Mouse (Mus musculus) cerebellum, postnatal 25 days (tissue): ENCODE data around the gene Sardh.

Experiments used
- DNase-seq, 2 experiments: peaks; one replicate each; pipeline ENCODE4 v3.0.0; 2021; ENCODE audit warnings: mixed read lengths in 2 of 2

Sardh gene

DNA sequence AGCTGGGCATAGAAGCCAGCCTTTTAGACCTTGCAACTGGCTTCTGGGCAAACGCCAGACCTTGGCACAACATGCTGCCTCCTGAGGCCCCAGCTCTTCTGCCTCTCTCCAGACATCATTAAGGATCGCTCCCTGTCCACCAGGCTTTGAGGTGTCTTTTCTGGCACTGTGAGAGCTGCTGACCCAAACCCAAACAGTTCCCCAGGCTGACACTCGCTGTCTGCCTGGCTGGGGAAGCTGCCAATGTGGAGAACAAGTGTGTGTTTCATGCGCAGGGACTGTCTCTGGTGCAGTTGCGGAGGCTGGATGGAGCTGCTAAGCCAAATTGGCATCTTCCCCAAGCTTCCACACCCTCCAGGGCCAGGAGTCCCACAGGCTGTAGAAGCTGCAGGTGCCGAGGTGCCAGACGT lies 25.1 kb downstream of the Sardh start:
- DNase-seq, result peak; percentile 71 to 74

- DNase-seq, result no peak
These were observed 29.6 kb downstream of the Sardh start for GRCm38 (mm10) chr2:27218569-27218968.

GRCm38 (mm10) chr2:27218121-27218544 lies 30.0 kb downstream of the Sardh start:
- DNase-seq, result no peak

- DNase-seq, result no peak
These were observed 32.6 kb downstream of the Sardh start for GRCm38 (mm10) chr2:27215537-27215936.

GRCm38 (mm10) chr2:27211966-27212893 lies 35.9 kb downstream of the Sardh start:
- peak; percentile 82 for DNase-seq

DNA sequence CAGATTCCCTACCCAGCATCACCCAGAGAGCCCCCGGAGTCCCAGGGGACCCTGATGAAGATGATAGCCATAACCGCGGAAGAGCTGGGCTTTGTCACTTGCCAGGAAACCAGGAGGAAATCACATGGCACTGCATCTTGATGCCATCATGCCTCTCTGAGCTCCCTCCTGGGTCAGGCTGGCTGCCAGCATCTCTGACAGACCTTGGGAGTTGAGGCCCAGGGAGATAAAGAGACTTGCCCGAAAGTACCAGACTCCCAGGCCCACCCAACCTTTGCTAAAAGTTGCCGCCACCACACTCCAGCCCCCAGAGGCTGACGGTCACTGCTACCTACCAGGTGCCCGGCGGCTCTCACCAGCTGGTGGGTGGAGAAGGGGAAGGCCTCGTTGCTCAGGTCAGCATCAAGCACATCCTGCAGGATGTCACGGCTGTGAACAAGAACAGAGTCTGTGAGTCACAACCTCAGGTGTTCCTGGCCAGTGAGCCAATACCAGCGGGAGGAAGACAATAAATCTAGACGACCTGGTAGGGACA lies 37.4 kb downstream of the Sardh start:
- peak; percentile 70 to 78 for DNase-seq

DNA sequence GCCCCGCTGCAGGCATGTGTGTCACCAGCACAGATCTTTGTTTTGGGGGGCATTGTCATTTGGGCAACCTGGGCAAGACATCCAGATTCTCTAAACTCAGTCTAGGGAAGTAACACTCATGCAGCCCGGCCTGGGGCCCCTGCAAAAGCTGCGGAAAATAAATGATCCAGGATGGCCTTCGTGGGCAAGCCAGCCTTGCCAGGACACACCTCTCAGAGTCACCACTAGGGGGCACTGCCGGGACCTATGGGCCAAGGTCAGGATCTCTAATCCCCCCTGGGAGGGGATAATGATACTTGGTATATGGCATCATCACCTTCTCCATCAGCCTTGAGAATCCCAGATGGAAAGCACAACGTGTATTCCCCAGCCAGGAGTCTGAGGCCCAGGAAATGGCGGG lies 37.9 kb downstream of the Sardh start:
- DNase-seq, result peak; percentile 59 to 73

DNA sequence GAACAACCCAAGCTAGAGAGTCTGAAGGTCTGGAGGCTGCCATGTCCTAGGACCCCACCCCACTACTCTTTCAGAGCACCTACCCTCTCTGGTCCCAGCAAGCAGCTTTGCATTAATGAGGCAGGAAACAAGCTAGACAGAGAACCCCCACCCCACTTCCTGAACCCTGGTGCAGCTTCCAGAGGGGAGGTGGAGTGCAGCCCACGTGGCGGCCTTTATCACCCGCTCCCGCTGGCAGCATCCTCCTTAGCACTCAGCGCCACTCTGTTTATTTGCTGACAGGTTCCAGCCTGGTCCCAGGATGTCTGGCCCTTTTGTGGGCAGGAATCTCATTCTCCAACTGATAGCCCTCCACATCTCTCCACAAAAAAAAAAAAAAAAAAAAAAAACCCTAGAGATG lies 38.3 kb downstream of the Sardh start:
- no peak for DNase-seq

DNA sequence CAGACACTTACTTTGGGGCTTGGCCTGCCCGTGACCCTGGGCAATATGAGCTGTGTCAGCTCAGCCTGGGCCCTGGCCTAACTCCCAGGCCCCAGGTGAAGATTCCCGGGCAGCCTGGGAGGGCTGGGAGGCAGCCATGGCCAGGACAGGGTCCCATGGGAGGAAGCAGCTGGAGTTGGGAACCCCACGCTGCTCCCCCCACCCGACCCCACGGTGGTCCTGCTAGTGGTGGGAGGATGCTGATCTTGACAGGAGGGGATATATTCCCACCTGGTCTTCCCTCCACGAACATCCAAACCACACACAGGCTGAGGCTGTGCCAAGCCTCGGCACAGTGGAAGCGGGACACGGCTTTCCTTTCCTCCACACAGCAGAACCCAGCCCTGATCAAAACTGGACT lies 38.8 kb downstream of the Sardh start:
- no peak for DNase-seq

DNA sequence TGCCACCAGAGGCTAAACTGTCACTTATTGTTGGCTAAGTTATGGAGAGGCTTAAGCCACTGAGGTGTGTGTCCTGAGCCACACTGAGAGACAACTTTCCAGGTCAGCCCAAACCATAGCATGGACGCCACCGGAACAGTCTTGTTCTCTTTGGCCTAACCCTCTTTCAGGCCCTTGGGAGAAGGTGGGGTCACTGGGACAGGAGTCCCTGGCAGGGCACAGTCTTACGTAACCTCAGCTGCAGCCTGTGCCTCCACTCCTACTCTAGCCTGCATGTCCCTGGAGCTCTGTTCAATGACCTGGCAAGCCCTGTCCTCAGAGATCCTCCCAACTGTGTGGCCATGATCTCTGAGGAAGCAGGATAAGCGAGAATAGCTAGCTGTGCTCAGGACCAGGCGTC lies 41.0 kb downstream of the Sardh start:
- no peak for DNase-seq

GRCm38 (mm10) chr2:27206128-27206797 lies 41.9 kb downstream of the Sardh start:
- DNase-seq, result peak; percentile 28 to 30

DNA sequence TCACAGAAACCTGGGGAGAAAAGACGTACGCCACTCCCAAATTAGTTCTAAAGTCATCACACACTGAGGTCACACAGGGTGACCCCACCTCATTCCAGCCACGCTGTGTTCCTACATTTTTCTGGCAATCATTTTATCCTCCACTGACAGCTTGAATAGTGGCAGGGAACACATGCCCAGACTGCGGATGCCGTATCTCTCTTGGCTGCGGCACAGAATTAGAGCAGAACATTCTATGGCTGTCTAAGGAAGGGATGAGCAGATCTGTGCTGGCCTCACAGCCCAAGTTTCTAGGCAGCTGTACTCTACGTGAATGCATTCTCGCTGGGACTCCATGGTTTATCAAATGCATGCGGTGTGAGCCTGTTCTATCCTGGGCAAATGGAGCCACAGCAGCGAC lies 42.5 kb downstream of the Sardh start:
- DNase-seq, result peak; percentile 42 to 55

- no peak for DNase-seq
These were observed 47.6 kb downstream of the Sardh start for GRCm38 (mm10) chr2:27200586-27200985.

DNA sequence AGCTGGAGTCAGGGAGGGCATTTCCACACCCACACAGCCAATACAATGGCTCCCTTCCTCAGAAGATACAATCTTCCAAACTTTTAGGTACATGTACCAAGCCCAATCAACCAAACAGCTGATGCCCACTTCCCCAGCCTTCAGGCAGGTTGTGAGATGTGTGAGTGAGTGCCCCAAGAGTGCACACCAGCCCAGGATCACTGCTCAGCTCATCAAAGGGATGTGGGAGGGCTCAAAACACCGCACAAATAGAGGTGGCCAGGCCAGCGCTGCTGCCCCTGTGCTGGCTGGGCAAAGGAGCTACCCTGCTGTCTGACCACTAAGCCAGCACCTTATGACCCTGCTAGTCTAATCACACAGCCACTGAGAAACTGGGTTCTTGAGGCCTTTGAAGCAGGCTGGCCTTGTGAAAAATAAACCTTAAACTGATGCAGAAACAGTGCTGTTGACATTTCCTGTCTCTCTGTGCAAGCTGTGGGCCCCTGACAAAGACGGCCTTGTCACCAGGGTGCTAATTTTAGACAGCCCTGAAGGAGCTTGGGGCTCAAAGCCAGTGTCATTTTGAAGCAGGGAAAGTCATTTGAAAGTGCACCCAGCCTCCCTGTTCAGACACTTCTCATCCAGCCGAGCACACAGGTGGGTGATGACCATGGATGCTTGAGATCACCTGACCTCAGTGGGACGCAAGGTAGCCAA lies 49.4 kb downstream of the Sardh start:
- no peak for DNase-seq

DNA sequence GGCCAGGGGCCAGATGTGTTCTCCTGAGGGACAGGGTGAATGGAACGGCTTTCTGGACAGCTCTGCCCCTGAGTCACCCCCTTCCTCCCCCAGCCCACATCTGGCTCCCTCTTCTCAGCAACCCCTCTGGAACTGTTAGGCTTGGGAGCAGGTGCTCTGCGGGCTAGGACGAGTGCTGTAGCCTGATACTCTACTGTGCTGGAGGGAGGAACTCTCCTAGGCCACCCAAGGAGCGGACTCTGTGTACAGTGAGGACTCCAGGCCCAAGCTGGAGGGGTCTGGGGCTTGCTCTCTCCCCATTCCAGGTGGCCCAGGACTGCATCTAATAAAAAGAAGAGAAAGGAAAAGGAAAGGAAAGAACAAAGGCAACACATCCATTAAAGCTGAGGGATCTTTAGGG lies 58.1 kb downstream of the Sardh start:
- no peak for DNase-seq

GRCm38 (mm10) chr2:27187531-27187930 lies 60.6 kb downstream of the Sardh start:
- no peak for DNase-seq

DNA sequence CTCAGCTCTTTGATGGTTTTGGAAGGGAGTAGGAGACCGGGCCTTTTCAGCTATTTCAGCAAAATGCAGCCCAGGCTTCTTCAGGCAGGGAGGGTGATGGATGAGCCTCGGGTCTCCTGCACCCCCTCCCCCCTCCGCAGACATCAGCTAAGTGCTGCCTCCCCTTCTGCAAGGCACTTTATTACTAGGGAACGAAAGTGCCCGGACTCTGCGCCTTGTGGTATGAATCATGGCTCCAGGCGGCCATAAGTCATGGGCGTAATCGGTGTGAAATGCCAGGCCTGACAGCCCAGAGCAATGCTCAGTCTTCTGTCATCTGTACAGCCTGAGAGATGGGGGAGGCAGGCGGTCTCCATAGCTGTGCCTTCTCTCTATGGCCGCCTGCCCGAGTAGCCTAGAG lies 64.4 kb downstream of the Sardh start:
- DNase-seq, result no peak

- DNase-seq, result peak in 1 of 2 experiments; percentile 34
These were observed 66.2 kb downstream of the Sardh start for GRCm38 (mm10) chr2:27181907-27182306.

DNA sequence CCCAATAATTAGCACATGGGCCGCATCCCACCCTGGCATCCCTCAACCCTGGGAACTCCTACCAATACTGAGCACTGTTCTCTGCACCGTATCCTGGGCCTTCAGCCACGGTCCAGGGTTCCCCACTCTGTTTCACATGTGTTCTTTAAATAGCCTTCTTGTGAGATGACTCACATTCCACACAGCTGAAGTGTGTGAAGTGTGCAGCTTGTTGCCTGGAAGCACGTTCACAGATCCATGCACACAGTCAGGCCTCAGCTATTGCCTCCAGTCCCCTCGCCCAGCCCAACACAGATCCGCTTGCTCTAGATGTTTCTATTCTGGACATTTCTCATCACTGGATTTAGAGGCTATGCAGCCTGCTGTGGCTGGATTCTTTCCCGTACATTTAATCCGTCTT lies 69.0 kb downstream of the Sardh start:
- DNase-seq, result no peak

GRCm38 (mm10) chr2:27175696-27176267 lies 72.4 kb downstream of the Sardh start:
- DNase-seq, result no peak

- DNase-seq, result no peak
These were observed 73.9 kb downstream of the Sardh start for GRCm38 (mm10) chr2:27174242-27174641.

GRCm38 (mm10) chr2:27166999-27167398 lies 81.1 kb downstream of the Sardh start:
- no peak for DNase-seq

DNA sequence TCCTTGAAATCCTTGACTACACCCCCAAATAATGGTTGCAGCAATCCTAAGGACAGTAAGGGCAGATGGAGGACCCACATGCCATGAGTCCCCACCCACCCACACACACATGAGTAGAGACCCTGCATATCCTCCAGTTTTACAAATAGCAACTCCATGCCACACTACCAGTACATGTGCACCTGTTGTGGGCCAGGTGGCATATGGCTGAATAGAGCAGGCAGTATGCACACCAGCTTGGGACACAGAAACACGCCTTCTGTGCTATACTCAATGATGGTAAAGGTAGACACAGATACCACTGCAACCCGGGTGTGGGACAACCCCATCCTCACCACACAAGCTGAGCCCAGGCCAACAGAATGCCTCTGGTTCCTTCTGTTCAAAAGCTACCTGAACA lies 82.1 kb downstream of the Sardh start:
- DNase-seq, result no peak
